Mouse (Mus musculus): ENCODE measurements at regions not wholly inside any gene's neighbourhood (a gene's known extent, or its start where the extent isn't known, plus 50 kb on each side); places are given as distances from the start of the nearest gene placed in this dataset.

DNA sequence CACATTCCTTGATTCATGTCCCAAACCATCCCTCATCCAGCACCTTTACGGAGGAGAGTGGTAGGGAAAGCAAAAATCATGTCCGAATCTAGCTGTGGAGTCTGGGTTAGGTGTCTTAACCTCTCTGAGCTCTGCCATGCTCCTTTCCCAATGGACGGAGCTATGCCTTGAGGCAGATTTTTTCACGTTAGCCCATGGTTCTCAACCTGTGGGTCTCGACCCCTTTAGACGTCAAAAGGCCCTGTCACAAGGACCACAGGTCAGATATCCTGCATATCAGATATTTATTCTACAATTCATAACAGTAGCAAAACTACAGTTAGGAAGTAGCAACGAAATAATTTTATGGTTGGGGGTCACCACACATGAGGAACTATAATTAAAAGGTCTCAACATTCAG is 198.1 kb downstream of the Cdc5l start:
- TF ChIP-seq GATA1 (IDR thresholded peaks at IDR 0.05; ENCODE audit: borderline replicate concordance, low read length) (no peak), FLI1 (IDR thresholded peaks at IDR 0.05; ENCODE audit: low read length) (no peak)

All from megakaryocyte, embryonic 14.5 days (primary cell).